Mouse (Mus musculus): ENCODE results near the gene Gm8020.
"Not testable (repeated sequence)": the region's sequence is repeated elsewhere in the genome, so short reads cannot be mapped to it uniquely, and the experiment has no call there.

Gm8020 gene

GRCm38 (mm10) chr14:42502249-42502648 lies at the start of gene Gm8020:
TSS of gene Gm8020 (minus strand) at chr14:42502349.
- not testable (repeated sequence) for ATAC-seq (ENCODE audit: low TSS enrichment)

DNA sequence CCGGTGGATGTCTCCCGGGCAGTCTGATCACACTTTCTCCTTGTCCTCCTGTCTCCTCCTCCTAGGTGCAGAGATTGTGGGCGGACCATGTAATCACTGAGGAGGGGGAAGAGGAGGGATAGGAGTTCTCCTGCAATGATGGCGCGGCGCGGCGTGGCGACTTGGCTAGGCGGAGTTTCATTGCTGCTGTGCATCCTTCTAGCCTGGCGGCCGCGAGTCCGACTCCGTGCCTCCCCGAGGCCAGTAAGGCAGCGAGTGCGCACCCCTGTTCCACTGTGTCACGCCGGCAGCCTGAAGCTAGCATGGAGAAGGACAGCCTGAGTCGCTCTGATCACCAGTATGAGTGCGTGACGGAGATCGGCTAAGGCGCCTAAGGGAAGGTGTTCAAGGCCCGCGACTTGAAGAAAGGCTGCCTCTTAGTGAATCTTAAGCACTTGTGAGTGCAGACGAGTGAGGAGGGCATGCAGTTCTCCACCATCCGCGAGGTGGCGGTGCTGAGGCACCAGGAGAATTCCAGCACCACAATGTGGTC lies 41.1 kb upstream of the Gm8020 start:
- ATAC-seq (ENCODE audit: low TSS enrichment) = peak; percentile 91

DNA sequence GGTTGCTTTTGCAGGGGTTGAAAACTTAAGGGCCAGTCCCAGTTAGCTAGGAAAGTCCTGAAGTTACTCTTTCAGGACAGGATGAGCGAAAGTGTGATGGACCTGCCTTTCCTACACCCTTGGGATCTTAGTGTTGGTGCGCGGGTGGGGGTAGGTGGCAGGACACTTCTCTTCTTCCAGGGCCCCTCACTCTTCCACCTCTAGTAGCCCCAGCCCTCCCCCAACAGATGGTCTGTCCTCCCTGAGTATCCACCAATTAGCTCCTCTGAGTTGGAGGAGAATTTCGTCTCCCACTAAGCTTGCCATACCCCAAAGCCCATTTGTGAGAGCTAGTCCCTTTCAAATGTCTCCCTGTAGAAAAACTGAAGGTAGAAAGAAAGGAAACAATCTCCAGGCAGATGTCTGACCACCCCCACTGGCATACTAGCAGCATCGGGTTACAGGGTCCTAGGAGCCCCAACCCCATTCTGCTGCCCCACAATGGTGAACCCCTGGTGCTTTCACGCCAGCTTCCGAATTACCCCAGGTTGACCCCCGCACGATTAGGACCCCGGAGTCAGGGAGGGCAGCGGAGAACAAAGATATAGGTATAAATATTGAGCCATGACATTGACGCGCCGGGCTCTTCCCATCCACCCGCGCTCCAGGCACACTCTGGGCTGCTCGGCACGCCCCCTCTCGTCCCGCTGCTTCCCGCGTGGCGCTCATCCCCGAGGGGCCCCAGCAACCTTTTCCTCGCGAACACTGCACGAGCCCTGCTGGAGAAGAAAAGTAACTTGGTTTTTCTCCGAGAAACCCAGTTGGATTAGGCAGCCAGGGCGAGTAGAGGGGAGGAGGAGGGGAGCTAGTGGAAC lies 40.4 kb upstream of the Gm8020 start:
- ATAC-seq (ENCODE audit: low TSS enrichment) = peak; percentile 76

DNA sequence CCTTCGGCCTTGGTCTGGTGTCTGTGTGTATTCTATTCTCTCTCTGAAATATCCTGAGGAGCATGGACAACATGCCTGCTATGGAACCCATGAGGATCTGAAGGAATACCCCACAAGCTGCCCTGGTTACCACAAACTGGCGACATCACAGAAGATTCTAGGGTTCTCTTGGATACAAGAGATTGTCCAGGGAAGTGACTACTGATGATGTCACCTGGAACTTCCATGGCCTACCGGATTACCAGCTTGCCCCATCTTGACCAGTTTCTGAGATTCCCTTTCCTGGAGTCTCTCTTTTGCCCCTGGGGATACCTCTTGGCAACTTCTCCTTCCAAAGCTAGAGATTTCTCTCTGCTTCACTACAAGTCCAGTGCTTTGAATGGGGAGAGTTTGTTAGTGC lies 22.0 kb upstream of the Gm8020 start, which contains the start of gene Gm8024:
TSS of gene Gm8024 (minus strand) at position 101 of the 400 bp plus-strand sequence.
- not testable (repeated sequence) for ATAC-seq (ENCODE audit: low TSS enrichment)

- not testable (repeated sequence) for ATAC-seq (ENCODE audit: low TSS enrichment)
Measured at GRCm38 (mm10) chr14:42463581-42463980, 38.6 kb downstream of the Gm8020 start, which contains the start of gene Gm8011. TSS of gene Gm8011 (plus strand) at chr14:42463881.
